Mouse (Mus musculus) forebrain, embryonic 11.5 days (tissue): ENCODE results near the gene Impdh2. TPM values are rescaled to one million over a fixed set of nuclear protein-coding genes. Genes with fewer than 3 reads are reported as not detected.

Experiments used
- ATAC-seq: fragments of 200-750 bp; cut with Nextera tagmentation; replicated peaks from 2 replicates; pipeline ENCODE4 v1.8.0; 2017; ENCODE audit warnings: moderate TSS enrichment; ENCODE audit not compliant: low FRiP score
- DNase-seq: peaks from one replicate; pipeline ENCODE4 v3.0.0-alpha.2; 2017; ENCODE audit warnings: low spot score
- H3K27ac ChIP-seq: fragments of 300-500 bp; sonication (generic); 2 replicates; pipeline ENCODE4 v1.5.1; 2014; ENCODE audit warnings: low read depth, low read length
- H3K27me3 ChIP-seq: fragments of 300-500 bp; sonication (generic); 2 replicates; pipeline ENCODE4 v1.6.1; 2014; ENCODE audit warnings: mild to moderate bottlenecking, low read length, mixed read lengths; ENCODE audit not compliant: control insufficient read depth, insufficient read depth
- H3K36me3 ChIP-seq: fragments of 300-500 bp; sonication (generic); 2 replicates; pipeline ENCODE4 v1.6.1; 2014; ENCODE audit warnings: mild to moderate bottlenecking, low read length, moderate library complexity, mixed read lengths; ENCODE audit not compliant: control insufficient read depth, insufficient read depth
- H3K4me1 ChIP-seq: fragments of 300-500 bp; sonication (generic); replicated peaks from 2 replicates; pipeline ENCODE4 v1.6.1; 2014; ENCODE audit warnings: low read length, mixed read lengths; ENCODE audit not compliant: control insufficient read depth, insufficient read depth
- H3K4me2 ChIP-seq: fragments of 300-500 bp; sonication (generic); 2 replicates; pipeline ENCODE4 v1.6.1; 2014; ENCODE audit warnings: low read depth, mild to moderate bottlenecking, low read length, moderate library complexity, mixed read lengths; ENCODE audit not compliant: severe bottlenecking
- H3K4me3 ChIP-seq: fragments of 300-500 bp; sonication (generic); 2 replicates; pipeline ENCODE4 v1.5.1; 2014; ENCODE audit warnings: low read depth, low read length
- H3K9ac ChIP-seq: fragments of 300-500 bp; sonication (generic); 2 replicates; pipeline ENCODE4 v1.6.1; 2014; ENCODE audit warnings: low read length
- H3K9me3 ChIP-seq: fragments of 300-500 bp; sonication (generic); 2 replicates; pipeline ENCODE4 v1.6.1; 2016; ENCODE audit warnings: low read length, mixed read lengths; ENCODE audit not compliant: control insufficient read depth
- WGBS: fragments of 180-500 bp; shearing (Covaris S2); extraction: QIAGEN DNeasy Blood & Tissue Kit; methylation state at CpG from one replicate; pipeline ENCODE4 v1.1.7; 2014; 5-methylcytosine and 5-hydroxymethylcytosine counted together
- polyA plus RNA-seq: library from polyadenylated mRNA; unstranded; fragments of >200 nt; fragmentation: Nextera tagmentation; extraction: Ambion mirVana; gene quantifications from 2 replicates; pipeline ENCODE4 v1.2.1, GENCODE M21; 2014

Gene Impdh2
- polyA plus RNA-seq, 1 experiment from 2014 or later: 199 TPM

DNA sequence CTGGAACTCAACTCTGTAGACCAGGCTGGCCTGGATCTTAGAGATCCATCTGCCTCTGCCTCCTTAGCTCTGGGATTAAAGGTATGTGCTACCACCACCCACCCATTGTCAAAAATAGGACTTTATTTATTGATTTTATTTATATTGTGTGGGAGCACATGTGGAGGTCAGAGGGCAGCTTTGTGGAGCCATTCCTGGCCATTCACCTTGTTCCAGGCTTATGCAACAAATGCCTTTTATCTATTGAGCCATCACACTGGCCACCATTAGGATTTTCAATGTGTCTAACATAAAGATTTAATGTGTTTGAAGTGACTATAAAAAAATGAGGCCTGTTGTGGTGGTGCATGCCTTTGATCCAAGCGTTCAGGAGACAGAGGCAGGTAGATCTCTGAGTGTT, 28.6 kb upstream of the Impdh2 start:
- no peak for DNase-seq
- 87% methylated on average over 1 of the region's 1 CpGs for WGBS
- Histone ChIP-seq H3K9ac (no peak overlapping the region), H3K27me3 (no peaks in the 10 kb centered on the region), H3K27ac (no peak overlapping the region), H3K4me1 (no peaks in the 10 kb centered on the region), H3K9me3 (no peaks in the 10 kb centered on the region), H3K36me3 (peaks cover 39% of the 10 kb centered on the region), H3K4me3 (no peak overlapping the region), H3K4me2 (no peak overlapping the region)
- no peak for ATAC-seq

GRCm38 (mm10) chr9:108540846-108541245, 19.2 kb upstream of the Impdh2 start:
- Histone ChIP-seq H3K27me3 (no peaks in the 10 kb centered on the region), H3K9me3 (no peaks in the 10 kb centered on the region), H3K9ac (no peak overlapping the region), H3K4me1 (no peaks in the 10 kb centered on the region), H3K4me3 (no peak overlapping the region), H3K4me2 (no peak overlapping the region), H3K27ac (no peak overlapping the region), H3K36me3 (peaks cover 22% of the 10 kb centered on the region)
- DNase-seq (no peak), ATAC-seq (no peak)

- H3K9me3 ChIP-seq: no peaks in the 10 kb centered on the region
- no peak overlapping the region for H3K27ac ChIP-seq
- H3K9ac ChIP-seq: no peak overlapping the region
- no peak overlapping the region for H3K4me3 ChIP-seq
- peaks cover 17% of the 10 kb centered on the region for H3K36me3 ChIP-seq
- H3K4me1 ChIP-seq: no peaks in the 10 kb centered on the region
- H3K4me2 ChIP-seq: no peak overlapping the region
- DNase-seq: no peak
- no peak for ATAC-seq
- 98% methylated on average over 3 of the region's 3 CpGs for WGBS
- no peaks in the 10 kb centered on the region for H3K27me3 ChIP-seq
Observed at GRCm38 (mm10) chr9:108545986-108546385, 14.1 kb upstream of the Impdh2 start.

DNA sequence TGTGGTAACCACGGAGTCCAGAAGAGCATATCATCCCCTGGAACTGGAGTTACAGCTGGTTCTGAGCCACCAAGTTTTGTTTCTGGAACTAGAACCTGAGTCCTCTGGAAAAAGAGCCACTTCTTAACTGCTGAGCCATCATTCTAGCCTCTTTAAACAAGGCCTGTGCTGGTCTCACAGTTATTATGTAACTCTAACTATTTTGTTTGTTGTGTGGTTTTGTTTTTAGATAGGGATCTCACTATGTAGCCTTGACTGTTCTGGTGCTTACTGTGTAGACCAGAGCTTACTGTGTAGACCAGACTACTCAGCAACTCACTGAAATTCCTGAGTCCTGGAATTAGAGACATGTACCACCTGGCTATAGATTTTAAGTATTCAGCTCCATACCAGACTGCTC, 13.2 kb upstream of the Impdh2 start:
- WGBS: 91% methylated on average over 1 of the region's 1 CpGs
- Histone ChIP-seq H3K4me2 (no peak overlapping the region), H3K9me3 (no peaks in the 10 kb centered on the region)

GRCm38 (mm10) chr9:108559169-108559568, 917 bp upstream of the Impdh2 start:
- Histone ChIP-seq H3K9me3 (no peaks in the 10 kb centered on the region), H3K27ac (no peak overlapping the region), H3K27me3 (no peaks in the 10 kb centered on the region), H3K4me3 (no peak overlapping the region), H3K4me2 (no peak overlapping the region), H3K36me3 (peaks cover 26% of the 10 kb centered on the region), H3K9ac (no peak overlapping the region), H3K4me1 (peaks cover 2% of the 10 kb centered on the region; the same call in 1 of the 2 replicates)
- whole genome bisulfite sequencing: 87% methylated on average over 4 of the region's 4 CpGs
- no peak for ATAC-seq
- DNase-seq: no peak

More for the DNA sequence above, 13.2 kb upstream of the Impdh2 start:
- H3K9ac ChIP-seq: no peak overlapping the region
- H3K4me1 ChIP-seq: no peaks in the 10 kb centered on the region
- DNase-seq: no peak
- H3K27ac ChIP-seq: no peak overlapping the region
- H3K4me3 ChIP-seq: no peak overlapping the region
- H3K36me3 ChIP-seq: peaks cover 15% of the 10 kb centered on the region
- no peak for ATAC-seq
- no peaks in the 10 kb centered on the region for H3K27me3 ChIP-seq

GRCm38 (mm10) chr9:108563671-108564070, 3.6 kb downstream of the Impdh2 start:
- Histone ChIP-seq H3K9me3 (no peaks in the 10 kb centered on the region), H3K4me3 (no peak overlapping the region), H3K4me1 (peaks cover 13% of the 10 kb centered on the region), H3K4me2 (no peak overlapping the region), H3K27ac (no peak overlapping the region), H3K36me3 (peaks cover 15% of the 10 kb centered on the region), H3K27me3 (no peaks in the 10 kb centered on the region), H3K9ac (no peak overlapping the region)
- WGBS: 93% methylated on average over 8 of the region's 8 CpGs
- ATAC-seq: no peak
- no peak for DNase-seq

DNA sequence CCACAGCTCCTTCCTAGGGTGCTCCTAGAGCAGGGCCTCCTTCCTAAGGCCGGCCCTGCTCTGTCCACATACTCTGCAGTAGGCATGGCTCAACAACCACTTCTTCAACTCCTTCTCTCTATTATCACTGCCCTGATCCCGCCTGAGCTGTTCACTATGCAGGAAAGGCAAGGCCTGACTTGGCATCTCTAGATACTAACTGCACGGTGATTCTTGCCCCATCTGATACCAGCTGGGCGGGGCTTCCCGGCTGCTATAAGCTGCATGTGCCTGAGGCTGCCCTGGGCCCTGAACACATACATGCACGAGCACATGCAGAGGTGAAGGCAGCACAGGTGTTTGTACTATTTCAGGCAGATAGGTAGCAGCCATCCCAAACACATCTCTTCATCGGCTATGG, 4.0 kb downstream of the Impdh2 start:
- H3K4me1 ChIP-seq: peaks cover 13% of the 10 kb centered on the region
- no peak overlapping the region for H3K9ac ChIP-seq
- DNase-seq (no peak), ATAC-seq (no peak)
- no peak overlapping the region for H3K4me3 ChIP-seq
- H3K4me2 ChIP-seq: no peak overlapping the region
- H3K9me3 ChIP-seq: no peaks in the 10 kb centered on the region
- no peak overlapping the region for H3K27ac ChIP-seq
- 91% methylated on average over 7 of the region's 7 CpGs for WGBS
- H3K36me3 ChIP-seq: peaks cover 10% of the 10 kb centered on the region
- H3K27me3 ChIP-seq: no peaks in the 10 kb centered on the region

GRCm38 (mm10) chr9:108565881-108566814, 6.1 kb downstream of the Impdh2 start:
- ATAC-seq (no peak), DNase-seq (no peak)
- H3K36me3 ChIP-seq: peaks cover 8% of the 10 kb centered on the region
- WGBS: 12% methylated on average over 35 of the region's 35 CpGs
- H3K4me2 ChIP-seq: peak overlapping the region; percentile 99
- H3K27me3 ChIP-seq: no peaks in the 10 kb centered on the region
- peak overlapping the region; percentile 87 for H3K9ac ChIP-seq
- peaks cover 20% of the 10 kb centered on the region for H3K4me1 ChIP-seq
- H3K4me3 ChIP-seq: peak overlapping the region; percentile 69
- peak overlapping the region; percentile 88; the same call in 1 of the 2 replicates for H3K27ac ChIP-seq
- H3K9me3 ChIP-seq: no peaks in the 10 kb centered on the region
